15 mouse cellular contexts compared by ENCODE assay signal in the genomic region with DNA sequence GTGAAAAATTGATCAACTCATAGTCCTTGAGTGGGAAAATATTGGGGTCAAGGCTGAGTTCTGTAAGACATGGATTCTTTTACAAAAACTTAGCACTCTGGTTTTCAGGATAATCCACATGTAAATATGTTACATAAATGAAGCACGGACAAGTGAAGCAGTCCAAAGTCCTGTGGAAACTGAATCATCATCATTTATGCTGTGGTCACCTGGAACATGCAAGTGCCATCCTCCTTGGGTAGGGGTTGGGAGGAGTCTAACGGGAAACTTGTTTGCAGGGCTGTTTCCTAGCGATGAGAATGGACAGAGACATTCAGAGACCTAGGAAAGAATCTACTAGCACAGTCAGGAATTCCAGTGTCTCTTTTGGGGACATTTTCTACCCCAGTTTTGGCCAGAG.
"Had no signal": no experiment of that assay in that cellular context is flagged by ENCODE, and none has a peak within 500 bp of the region (broad histone marks: within the 10 kb centered on the region; RNA-seq: fewer than 3 reads in every experiment).

No protein-coding gene starts in this region.

- DNase-seq: layer of hippocampus, adult 9-11 months; lung, adult 2 months; lung, postnatal 14 days; lung, postnatal 4 days; midbrain, embryonic 14.5 days; thymus, adult 18-20 months; thymus, postnatal 36 days had no signal

- H3K36me3 ChIP-seq: intestine, embryonic 15.5 days; limb, embryonic 10.5 days; limb, embryonic 13.5 days; liver, embryonic 12.5 days; liver, embryonic 15.5 days had no signal

- H3K27ac ChIP-seq: intestine, embryonic 15.5 days; layer of hippocampus, adult 2 months; limb, embryonic 10.5 days; limb, embryonic 13.5 days; liver, embryonic 12.5 days; liver, embryonic 15.5 days had no signal

- H3K4me1 ChIP-seq: intestine, embryonic 15.5 days; limb, embryonic 10.5 days; liver, embryonic 12.5 days; liver, embryonic 15.5 days had no signal

- H3K9me3 ChIP-seq: intestine, embryonic 15.5 days; limb, embryonic 10.5 days; limb, embryonic 13.5 days; liver, embryonic 12.5 days; liver, embryonic 15.5 days had no signal

- H3K27me3 ChIP-seq: intestine, embryonic 15.5 days; limb, embryonic 13.5 days; liver, embryonic 12.5 days; liver, embryonic 15.5 days had no signal

- H3K4me3 ChIP-seq: intestine, embryonic 15.5 days; layer of hippocampus, adult 2 months; limb, embryonic 10.5 days; limb, embryonic 13.5 days; liver, embryonic 12.5 days; liver, embryonic 15.5 days had no signal

- ATAC-seq: hindbrain, embryonic 16.5 days; intestine, embryonic 15.5 days; liver, embryonic 12.5 days had no signal

- H3K4me2 ChIP-seq: intestine, embryonic 15.5 days; limb, embryonic 13.5 days; liver, embryonic 12.5 days; liver, embryonic 15.5 days; midbrain, embryonic 11.5 days had no signal

- H3K9ac ChIP-seq: intestine, embryonic 15.5 days; limb, embryonic 13.5 days; liver, embryonic 12.5 days; liver, embryonic 15.5 days had no signal
